Mouse (Mus musculus) olfactory bulb, adult 2 months (tissue): ENCODE measurements at regions not wholly inside any gene's neighbourhood (a gene's known extent, or its start where the extent isn't known, plus 50 kb on each side); places are given as distances from the start of the nearest gene placed in this dataset.

ENCODE experiments used
- CTCF ChIP-seq: fragments of 200-500 bp; IDR thresholded peaks from 2 replicates; pipeline ENCODE4 v1.5.1; 2012; ENCODE audit warnings: low read depth, mild to moderate bottlenecking, low read length, moderate library complexity; ENCODE audit not compliant: insufficient read depth
- POLR2A ChIP-seq: fragments of 200-500 bp; IDR thresholded peaks from 2 replicates; pipeline ENCODE4 v1.6.1; 2012; ENCODE audit warnings: mild to moderate bottlenecking, low read depth, low read length, moderate library complexity; ENCODE audit not compliant: insufficient read depth

DNA sequence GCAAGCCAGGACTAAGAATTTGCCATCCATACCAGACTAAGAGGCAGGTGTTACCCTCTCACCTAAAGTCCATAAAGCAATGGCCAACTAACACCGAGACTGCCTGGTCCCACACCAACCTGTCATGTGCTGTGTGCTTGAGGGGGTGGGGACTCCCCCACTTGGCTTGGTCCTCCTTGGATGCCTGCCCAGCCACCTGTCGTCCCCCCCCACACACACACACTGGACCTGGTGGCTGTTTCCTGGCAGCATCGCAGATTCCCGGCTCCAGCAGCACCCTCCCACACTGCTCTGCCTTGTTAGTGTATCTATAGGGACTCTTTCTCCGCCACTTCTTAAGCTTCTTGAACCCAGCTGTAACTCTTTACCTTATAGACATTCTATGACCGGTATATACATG is 325.7 kb upstream of the Rtl1 start:
- TF ChIP-seq CTCF: no peak
- TF ChIP-seq POLR2A: no peak
